Mouse (Mus musculus): ENCODE results near the gene Fez2. TPM values are rescaled to one million over a fixed set of nuclear protein-coding genes. Genes with fewer than 3 reads are reported as not detected.

Fez2 gene
- polyA plus RNA-seq (2015; fragmentation: Nextera tagmentation; extraction: Ambion mirVana), result 37.1 and 42.7 TPM in 2 replicates

GRCm38 (mm10) chr17:78417381-78418281, at the start of gene Fez2:
Fez2 (minus strand) TSS chr17:78418152.
- Histone ChIP-seq H3K4me3 (replicated peaks) (peak within 1 kb of the TSS; percentile 64), H3K9me3 (no peaks in the 10 kb centered on the region), H3K27ac (peak within 1 kb of the TSS; percentile 95), H3K9ac (peak within 1 kb of the TSS; percentile 69), H3K4me2 (replicated peaks) (peak within 1 kb of the TSS; percentile 72), H3K27me3 (replicated peaks) (no peaks in the 10 kb centered on the region), H3K4me1 (replicated peaks) (peaks cover 9% of the 10 kb centered on the region; the same call in 1 of the 2 replicates), H3K36me3 (no peaks in the 10 kb centered on the region)
- WGBS, result under 1% methylated on average over 66 of the region's 67 CpGs
- peak; percentile 96 for ATAC-seq

GRCm38 (mm10) chr17:78465500-78465899, 47.5 kb upstream of the Fez2 start:
- 71% methylated on average over 8 of the region's 8 CpGs for WGBS
- Histone ChIP-seq H3K9me3 (no peaks in the 10 kb centered on the region), H3K4me1 (replicated peaks) (no peaks in the 10 kb centered on the region), H3K9ac (no peak overlapping the region), H3K27me3 (replicated peaks) (no peaks in the 10 kb centered on the region), H3K4me3 (replicated peaks) (no peak overlapping the region), H3K36me3 (no peaks in the 10 kb centered on the region), H3K27ac (no peak overlapping the region), H3K4me2 (replicated peaks) (no peak overlapping the region)
- no peak for ATAC-seq

- Histone ChIP-seq H3K27ac (no peak overlapping the region), H3K9ac (no peak overlapping the region), H3K36me3 (no peaks in the 10 kb centered on the region), H3K27me3 (replicated peaks) (no peaks in the 10 kb centered on the region), H3K4me3 (replicated peaks) (no peak overlapping the region), H3K9me3 (no peaks in the 10 kb centered on the region), H3K4me2 (replicated peaks) (no peak overlapping the region), H3K4me1 (replicated peaks) (no peaks in the 10 kb centered on the region)
- 79% methylated on average over 3 of the region's 3 CpGs for WGBS
- no peak for ATAC-seq
These were observed 47.1 kb upstream of the Fez2 start for GRCm38 (mm10) chr17:78465071-78465470.

GRCm38 (mm10) chr17:78460140-78460539, 42.2 kb upstream of the Fez2 start:
- H3K4me1 ChIP-seq (replicated peaks), result no peaks in the 10 kb centered on the region
- 77% methylated on average over 8 of the region's 8 CpGs for WGBS
- H3K9me3 ChIP-seq, result no peaks in the 10 kb centered on the region
- H3K9ac ChIP-seq, result no peak overlapping the region
- H3K4me3 ChIP-seq (replicated peaks), result no peak overlapping the region
- no peak for ATAC-seq
- H3K27me3 ChIP-seq (replicated peaks), result no peaks in the 10 kb centered on the region
- H3K36me3 ChIP-seq, result no peaks in the 10 kb centered on the region
- no peak overlapping the region for H3K4me2 ChIP-seq (replicated peaks)
- no peak overlapping the region for H3K27ac ChIP-seq

GRCm38 (mm10) chr17:78455556-78455955, 37.6 kb upstream of the Fez2 start:
- Histone ChIP-seq H3K27ac (no peak overlapping the region), H3K9ac (no peak overlapping the region), H3K4me1 (replicated peaks) (no peaks in the 10 kb centered on the region), H3K4me3 (replicated peaks) (no peak overlapping the region), H3K27me3 (replicated peaks) (no peaks in the 10 kb centered on the region), H3K4me2 (replicated peaks) (no peak overlapping the region), H3K9me3 (no peaks in the 10 kb centered on the region), H3K36me3 (no peaks in the 10 kb centered on the region)
- WGBS, result 76% methylated on average over 9 of the region's 9 CpGs
- no peak for ATAC-seq

GRCm38 (mm10) chr17:78455114-78455513, 37.2 kb upstream of the Fez2 start:
- Histone ChIP-seq H3K27ac (no peak overlapping the region), H3K4me1 (replicated peaks) (no peaks in the 10 kb centered on the region), H3K36me3 (no peaks in the 10 kb centered on the region), H3K9me3 (no peaks in the 10 kb centered on the region), H3K4me2 (replicated peaks) (no peak overlapping the region), H3K27me3 (replicated peaks) (no peaks in the 10 kb centered on the region), H3K4me3 (replicated peaks) (no peak overlapping the region), H3K9ac (no peak overlapping the region)
- peak; percentile 68; the same call in 1 of the 2 replicates for ATAC-seq
- 43% methylated on average over 11 of the region's 11 CpGs for WGBS

GRCm38 (mm10) chr17:78454189-78454977, 36.4 kb upstream of the Fez2 start:
- no peaks in the 10 kb centered on the region for H3K36me3 ChIP-seq

GRCm38 (mm10) chr17:78453529-78453928, 35.6 kb upstream of the Fez2 start:
- WGBS, result 89% methylated on average over 5 of the region's 5 CpGs
- Histone ChIP-seq H3K27me3 (replicated peaks) (no peaks in the 10 kb centered on the region), H3K9me3 (no peaks in the 10 kb centered on the region), H3K36me3 (no peaks in the 10 kb centered on the region), H3K4me2 (replicated peaks) (no peak overlapping the region), H3K9ac (no peak overlapping the region), H3K4me3 (replicated peaks) (no peak overlapping the region), H3K4me1 (replicated peaks) (no peaks in the 10 kb centered on the region), H3K27ac (no peak overlapping the region)
- no peak for ATAC-seq

More at GRCm38 (mm10) chr17:78454189-78454977, 36.4 kb upstream of the Fez2 start:
- no peak overlapping the region for H3K4me3 ChIP-seq (replicated peaks)
- no peaks in the 10 kb centered on the region for H3K9me3 ChIP-seq
- H3K27ac ChIP-seq, result no peak overlapping the region
- H3K9ac ChIP-seq, result no peak overlapping the region
- H3K4me2 ChIP-seq (replicated peaks), result no peak overlapping the region
- no peak for ATAC-seq
- WGBS, result 78% methylated on average over 21 of the region's 21 CpGs
- H3K4me1 ChIP-seq (replicated peaks), result no peaks in the 10 kb centered on the region
- H3K27me3 ChIP-seq (replicated peaks), result no peaks in the 10 kb centered on the region

GRCm38 (mm10) chr17:78451886-78452285, 33.9 kb upstream of the Fez2 start:
- no peak overlapping the region for H3K9ac ChIP-seq
- H3K4me3 ChIP-seq (replicated peaks), result no peak overlapping the region
- no peaks in the 10 kb centered on the region for H3K27me3 ChIP-seq (replicated peaks)
- no peak overlapping the region for H3K27ac ChIP-seq
- no peaks in the 10 kb centered on the region for H3K4me1 ChIP-seq (replicated peaks)
- WGBS, result 83% methylated on average over 6 of the region's 6 CpGs
- H3K36me3 ChIP-seq, result no peaks in the 10 kb centered on the region
- H3K4me2 ChIP-seq (replicated peaks), result no peak overlapping the region
- H3K9me3 ChIP-seq, result no peaks in the 10 kb centered on the region
- no peak for ATAC-seq

GRCm38 (mm10) chr17:78451332-78451793, 33.4 kb upstream of the Fez2 start:
- Histone ChIP-seq H3K9me3 (no peaks in the 10 kb centered on the region), H3K4me3 (replicated peaks) (no peak overlapping the region), H3K4me1 (replicated peaks) (no peaks in the 10 kb centered on the region), H3K36me3 (no peaks in the 10 kb centered on the region), H3K27me3 (replicated peaks) (no peaks in the 10 kb centered on the region), H3K27ac (no peak overlapping the region), H3K9ac (no peak overlapping the region), H3K4me2 (replicated peaks) (no peak overlapping the region)
- no peak for ATAC-seq
- WGBS, result 48% methylated on average over 7 of the region's 7 CpGs

- Histone ChIP-seq H3K4me3 (replicated peaks) (no peak overlapping the region), H3K27ac (no peak overlapping the region), H3K9me3 (no peaks in the 10 kb centered on the region), H3K36me3 (no peaks in the 10 kb centered on the region), H3K4me1 (replicated peaks) (no peaks in the 10 kb centered on the region), H3K27me3 (replicated peaks) (no peaks in the 10 kb centered on the region), H3K4me2 (replicated peaks) (no peak overlapping the region), H3K9ac (no peak overlapping the region)
- 57% methylated on average over 13 of the region's 13 CpGs for WGBS
- no peak for ATAC-seq
These were observed 31.8 kb upstream of the Fez2 start for GRCm38 (mm10) chr17:78449635-78450197.

GRCm38 (mm10) chr17:78444826-78445225, 26.9 kb upstream of the Fez2 start:
- Histone ChIP-seq H3K36me3 (no peaks in the 10 kb centered on the region), H3K4me3 (replicated peaks) (no peak overlapping the region), H3K4me2 (replicated peaks) (no peak overlapping the region), H3K27me3 (replicated peaks) (no peaks in the 10 kb centered on the region), H3K27ac (no peak overlapping the region), H3K9ac (no peak overlapping the region), H3K9me3 (no peaks in the 10 kb centered on the region), H3K4me1 (replicated peaks) (no peaks in the 10 kb centered on the region)
- WGBS, result 54% methylated on average over 7 of the region's 7 CpGs
- 0 out of 2 replicates have a peak, but pooled peaks have one; percentile 23 for ATAC-seq

Data from intestine, embryonic 15.5 days (tissue).